ENCODE assay signal across 8 mouse cellular contexts in the genomic region with DNA sequence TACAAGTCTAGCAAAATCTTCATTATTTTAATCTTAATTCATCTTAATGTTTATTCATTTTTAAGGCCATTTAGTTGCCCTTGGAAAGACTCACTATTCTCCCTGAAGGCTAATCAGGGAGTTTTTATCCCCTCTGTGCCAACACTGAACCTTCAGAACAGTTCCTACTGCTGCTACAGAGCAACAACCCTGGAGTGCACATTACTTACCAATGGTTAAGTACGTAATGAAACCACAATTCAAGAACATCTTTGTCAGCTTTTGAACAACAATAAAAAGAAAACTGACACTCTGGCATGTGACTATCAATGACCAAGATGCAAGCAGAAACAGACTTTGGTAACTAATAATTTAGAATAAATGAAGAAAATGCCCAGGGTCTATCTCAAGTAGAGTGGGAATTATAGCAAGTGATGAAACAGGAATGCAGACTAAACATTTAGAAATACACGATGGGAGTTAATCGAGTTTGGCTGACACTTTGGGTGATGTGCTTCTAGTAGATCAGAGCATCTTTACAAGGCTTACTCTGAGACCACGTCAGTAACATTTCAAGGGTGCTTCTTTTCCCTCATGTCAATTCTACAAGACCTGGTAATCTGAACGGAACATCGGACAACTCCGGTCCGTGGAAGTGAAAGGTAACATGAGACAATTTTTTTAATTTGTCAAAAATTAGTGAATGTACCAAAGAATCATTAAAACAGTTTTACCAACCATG. TPM values are rescaled to one million over a fixed set of nuclear protein-coding genes. Genes with fewer than 3 reads are reported as not detected.
DNase-seq lines count a peak whose midpoint lies in the region; ATAC-seq and TF ChIP-seq lines count a peak whose summit lies in the region.

No protein-coding gene starts in this region.

- TF ChIP-seq CTCF in layer of hippocampus, adult 2 months (conservative IDR thresholded peaks at IDR 0.05) = no peak

- peak overlapping the region; percentile 63 for H3K4me2 ChIP-seq in embryonic facial prominence, embryonic 12.5 days (replicated peaks)
- H3K4me2 ChIP-seq in intestine, embryonic 14.5 days (ENCODE audit: low read length) = peak overlapping the region; percentile 78

- WGBS in embryonic facial prominence, embryonic 12.5 days = 24% methylated on average over 8 of the region's 8 CpGs
- WGBS in intestine, embryonic 14.5 days = 34% methylated on average over 8 of the region's 8 CpGs

- peak overlapping the region; percentile 69 for H3K4me3 ChIP-seq in layer of hippocampus, adult 2 months
- peak overlapping the region; percentile 98 for H3K4me3 ChIP-seq in embryonic facial prominence, embryonic 12.5 days
- peak overlapping the region; percentile 91 for H3K4me3 ChIP-seq in intestine, embryonic 14.5 days (ENCODE audit: low read depth, low read length)

- peak overlapping the region; percentile 24; the same call in 1 of the 2 replicates for H3K27ac ChIP-seq in layer of hippocampus, adult 2 months
- no peak overlapping the region for H3K27ac ChIP-seq in embryonic facial prominence, embryonic 12.5 days
- no peak overlapping the region for H3K27ac ChIP-seq in intestine, embryonic 14.5 days (ENCODE audit: low read depth)

- no peak for ATAC-seq in embryonic facial prominence, embryonic 12.5 days (ENCODE audit: insufficient number of reproducible peaks, insufficient read depth, low FRiP score, low TSS enrichment)
- ATAC-seq in intestine, embryonic 14.5 days (replicated peaks; ENCODE audit: low FRiP score, low TSS enrichment, low read depth) = no peak

- H3K27me3 ChIP-seq in embryonic facial prominence, embryonic 12.5 days = no peaks in the 10 kb centered on the region
- H3K27me3 ChIP-seq in intestine, embryonic 14.5 days (replicated peaks; ENCODE audit: control insufficient read depth, insufficient read depth, low read length) = no peaks in the 10 kb centered on the region

- no peaks in the 10 kb centered on the region for H3K36me3 ChIP-seq in embryonic facial prominence, embryonic 12.5 days
- H3K36me3 ChIP-seq in intestine, embryonic 14.5 days (ENCODE audit: control insufficient read depth, insufficient read depth, low read length) = no peaks in the 10 kb centered on the region

- H3K4me1 ChIP-seq in embryonic facial prominence, embryonic 12.5 days = peaks cover 8% of the 10 kb centered on the region
- peaks cover 10% of the 10 kb centered on the region for H3K4me1 ChIP-seq in intestine, embryonic 14.5 days (replicated peaks; ENCODE audit: control insufficient read depth, insufficient read depth, low read length)

- no peaks in the 10 kb centered on the region for H3K9me3 ChIP-seq in embryonic facial prominence, embryonic 12.5 days
- H3K9me3 ChIP-seq in intestine, embryonic 14.5 days (ENCODE audit: control insufficient read depth, low read length) = no peaks in the 10 kb centered on the region

- peak overlapping the region; percentile 100; the same call in 1 of the 2 replicates for H3K9ac ChIP-seq in embryonic facial prominence, embryonic 12.5 days
- peak overlapping the region; percentile 99 for H3K9ac ChIP-seq in intestine, embryonic 14.5 days (ENCODE audit: low read length)

- no peak for DNase-seq in layer of hippocampus, adult 2 months (ENCODE audit: low spot score in 2 of 2)
- no peak for DNase-seq in layer of hippocampus, postnatal 36 days
- DNase-seq in intestine, embryonic 14.5 days (ENCODE audit: low spot score) = no peak
- DNase-seq in naive thymus-derived CD4-positive, alpha-beta T cell, adult 2 months (ENCODE audit: low read depth) = peak; percentile 40
- DNase-seq in layer of hippocampus, postnatal 10 days (ENCODE audit: low spot score in 2 of 2) = no peak
- DNase-seq in urinary bladder, postnatal 36 days (ENCODE audit: low spot score in 2 of 2) = no peak
- no peak for DNase-seq in spleen, adult 18-20 months

RNA-seq across cellular contexts. Expression of gene Fbxo11, which starts 2.1 kb away (rescaled TPM):
- total RNA-seq in layer of hippocampus, adult 2 months (2021) = 100 to 1,000 TPM; 119 to 121 TPM
- total RNA-seq in layer of hippocampus, postnatal 36 days (2021) = 100 to 1,000 TPM; 126 to 132 TPM
- 25.0 and 27.6 TPM in 2 replicates for polyA plus RNA-seq in embryonic facial prominence, embryonic 12.5 days (2016; fragmentation: Nextera tagmentation; extraction: Ambion mirVana)
- 21.0 and 21.1 TPM in 2 replicates for polyA plus RNA-seq in intestine, embryonic 14.5 days (2014; fragmentation: Nextera tagmentation; extraction: Ambion mirVana)
- total RNA-seq in layer of hippocampus, postnatal 10 days (2021) = 100 to 1,000 TPM; 119 to 121 TPM
